Mouse (Mus musculus) left cerebral cortex, adult 9 months (tissue): ENCODE measurements at regions not wholly inside any gene's neighbourhood (a gene's known extent, or its start where the extent isn't known, plus 50 kb on each side); places are given as distances from the start of the nearest gene placed in this dataset.

Source experiments
- DNase-seq, 2 experiments: peaks; one replicate each; pipeline ENCODE4 v3.0.0; 2022; ENCODE audit warnings: low spot score in 2 of 2

DNA sequence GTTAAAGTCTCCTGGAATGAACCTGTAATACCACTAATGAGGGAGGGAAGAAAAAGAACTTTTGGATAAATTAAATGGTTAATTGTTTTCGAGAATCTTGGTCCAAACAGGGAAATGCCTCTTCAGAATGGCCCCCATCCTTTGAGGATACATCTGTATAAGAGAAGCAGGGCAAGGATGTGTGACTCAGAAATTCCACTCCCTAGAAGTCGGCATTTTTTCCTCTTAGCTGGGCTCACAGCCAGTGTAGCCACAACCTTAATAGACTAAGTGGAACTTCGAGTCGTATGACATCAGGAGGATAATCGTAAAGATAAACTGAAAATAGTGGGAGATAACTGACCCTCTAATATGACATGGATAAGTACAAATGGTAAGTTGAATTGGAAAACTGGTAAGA lies 56.1 kb upstream of the Cav2 start:
- DNase-seq, result no peak

DNA sequence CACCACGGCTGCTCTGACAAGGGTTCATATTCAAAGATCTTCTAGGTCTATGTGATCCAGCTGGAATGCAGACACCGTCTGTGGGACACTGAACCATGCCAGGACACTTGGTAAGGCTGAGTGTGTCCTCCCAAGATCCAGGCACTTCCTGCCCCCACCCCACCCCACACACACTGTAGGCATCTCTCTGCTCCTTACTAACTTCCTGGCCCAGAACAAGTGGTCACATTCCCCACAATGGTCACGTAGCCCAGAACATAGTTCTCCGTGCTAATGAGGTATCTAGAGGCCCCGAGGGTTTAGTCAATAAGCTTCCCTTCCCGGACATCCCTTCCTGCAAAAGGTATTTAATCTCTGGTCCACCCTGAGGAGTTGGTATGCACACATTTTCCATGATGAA lies 54.5 kb upstream of the Cav2 start:
- DNase-seq, result no peak
